Mouse (Mus musculus): ENCODE results near the gene Trafd1.

Trafd1 gene

GRCm38 (mm10) chr5:121385461-121386119 lies at the start of gene Trafd1:
TSS of gene Trafd1 (minus strand) at chr5:121385632.
- DNase-seq = peak; percentile 89 to 90

- no peak for DNase-seq
Observed at GRCm38 (mm10) chr5:121428954-121429353, 43.5 kb upstream of the Trafd1 start.

GRCm38 (mm10) chr5:121423297-121423696 lies 37.9 kb upstream of the Trafd1 start:
- DNase-seq = no peak

- DNase-seq = no peak
Observed at GRCm38 (mm10) chr5:121422787-121423186, 37.4 kb upstream of the Trafd1 start.

- DNase-seq = no peak
Observed at GRCm38 (mm10) chr5:121420721-121421120, 35.3 kb upstream of the Trafd1 start.

GRCm38 (mm10) chr5:121410975-121411374 lies 25.5 kb upstream of the Trafd1 start:
- no peak for DNase-seq

- no peak for DNase-seq
Observed at GRCm38 (mm10) chr5:121407856-121408255, 22.4 kb upstream of the Trafd1 start.

GRCm38 (mm10) chr5:121400849-121401248 lies 15.4 kb upstream of the Trafd1 start:
- DNase-seq = no peak

GRCm38 (mm10) chr5:121400064-121400463 lies 14.6 kb upstream of the Trafd1 start:
- DNase-seq = no peak

- DNase-seq = no peak
Observed at GRCm38 (mm10) chr5:121399540-121399939, 14.1 kb upstream of the Trafd1 start.

GRCm38 (mm10) chr5:121398965-121399462 lies 13.6 kb upstream of the Trafd1 start:
- no peak for DNase-seq

- DNase-seq = no peak
Observed at GRCm38 (mm10) chr5:121398146-121398964, 12.9 kb upstream of the Trafd1 start.

GRCm38 (mm10) chr5:121397187-121398145 lies 12.0 kb upstream of the Trafd1 start, which contains the start of gene Naa25:
TSS of gene Naa25 (plus strand) at chr5:121397936.
- peak; percentile 91 to 92 for DNase-seq

- DNase-seq = no peak
Observed at GRCm38 (mm10) chr5:121395621-121396020, 10.2 kb upstream of the Trafd1 start.

GRCm38 (mm10) chr5:121393402-121393801 lies 8.0 kb upstream of the Trafd1 start:
- DNase-seq = no peak

- DNase-seq = no peak
Observed at GRCm38 (mm10) chr5:121392667-121393380, 7.4 kb upstream of the Trafd1 start.

- DNase-seq = no peak
Observed at GRCm38 (mm10) chr5:121389691-121390090, 4.3 kb upstream of the Trafd1 start.

GRCm38 (mm10) chr5:121389106-121389505 lies 3.7 kb upstream of the Trafd1 start:
- no peak for DNase-seq

GRCm38 (mm10) chr5:121387126-121387525 lies 1.7 kb upstream of the Trafd1 start:
- DNase-seq = no peak

GRCm38 (mm10) chr5:121386120-121386909 lies 883 bp upstream of the Trafd1 start:
- no peak for DNase-seq
